Mouse (Mus musculus) heart, embryonic 13.5 days (tissue): Measurements from ENCODE around the gene Cdyl. TPM values are rescaled to one million over a fixed set of nuclear protein-coding genes. Genes with fewer than 3 reads are reported as not detected.

ENCODE experiments used
- ATAC-seq: fragments of 200-750 bp; cut with Nextera tagmentation; 2 replicates; pipeline ENCODE4 v1.8.0; 2017; ENCODE audit warnings: moderate TSS enrichment; ENCODE audit not compliant: insufficient number of reproducible peaks, low FRiP score, low TSS enrichment; ENCODE audit errors: extremely low read depth
- H3K27ac ChIP-seq: fragments of 300-500 bp; sonication (generic); replicated peaks from 2 replicates; pipeline ENCODE4 v1.5.1; 2015; ENCODE audit warnings: moderate library complexity, mild to moderate bottlenecking, inconsistent platforms
- H3K27me3 ChIP-seq: fragments of 300-500 bp; sonication (generic); replicated peaks from 2 replicates; pipeline ENCODE4 v1.6.1; 2015; ENCODE audit warnings: mild to moderate bottlenecking, inconsistent platforms
- H3K36me3 ChIP-seq: fragments of 300-500 bp; sonication (generic); 2 replicates; pipeline ENCODE4 v1.6.1; 2015; ENCODE audit warnings: mild to moderate bottlenecking, inconsistent platforms
- H3K4me1 ChIP-seq: fragments of 300-500 bp; sonication (generic); 2 replicates; pipeline ENCODE4 v1.6.1; 2015; ENCODE audit warnings: inconsistent platforms
- H3K4me2 ChIP-seq: fragments of 300-500 bp; sonication (generic); 2 replicates; pipeline ENCODE4 v1.6.1; 2015; ENCODE audit warnings: inconsistent platforms, mild to moderate bottlenecking, moderate library complexity
- H3K4me3 ChIP-seq: fragments of 300-500 bp; sonication (generic); 2 replicates; pipeline ENCODE4 v1.5.1; 2015; ENCODE audit warnings: moderate library complexity, mild to moderate bottlenecking, inconsistent platforms
- H3K9ac ChIP-seq: fragments of 300-500 bp; sonication (generic); 2 replicates; pipeline ENCODE4 v1.6.1; 2015; ENCODE audit warnings: inconsistent platforms, mild to moderate bottlenecking, moderate library complexity
- H3K9me3 ChIP-seq: fragments of 300-500 bp; sonication (generic); 2 replicates; pipeline ENCODE4 v1.6.1; 2016; ENCODE audit warnings: inconsistent platforms
- WGBS: fragments of 180-500 bp; shearing (Covaris S2); methylation state at CpG from one replicate; pipeline ENCODE4 v1.1.7; 2015; ENCODE audit warnings: mixed read lengths; 5-methylcytosine and 5-hydroxymethylcytosine counted together
- polyA plus RNA-seq: library from polyadenylated mRNA; unstranded; fragments of >200 nt; fragmentation: Nextera tagmentation; extraction: Ambion mirVana; gene quantifications from 2 replicates; pipeline ENCODE4 v1.2.1, GENCODE M21; 2015

Cdyl gene
- polyA plus RNA-seq, 1 experiment from 2014 or later, result 10.2 TPM

GRCm38 (mm10) chr13:35765817-35766216 lies 106.2 kb downstream of the Cdyl start:
- ATAC-seq, result peak; percentile 84
- 7% methylated on average over 2 of the region's 2 CpGs for WGBS
- H3K4me2 ChIP-seq, result peak overlapping the region; percentile 47

GRCm38 (mm10) chr13:35769673-35770072 lies 110.0 kb downstream of the Cdyl start:
- H3K9me3 ChIP-seq, result 0 out of 2 replicates have a peak, but pooled peaks cover 3% of the 10 kb centered on the region
- WGBS, result 61% methylated on average over 2 of the region's 2 CpGs
- ATAC-seq, result no peak
- H3K4me1 ChIP-seq, result peaks cover 69% of the 10 kb centered on the region
- no peaks in the 10 kb centered on the region for H3K36me3 ChIP-seq
- H3K4me2 ChIP-seq, result no peak overlapping the region
- no peaks in the 10 kb centered on the region for H3K27me3 ChIP-seq
- H3K27ac ChIP-seq, result no peak overlapping the region
- peak overlapping the region; percentile 12; the same call in 1 of the 2 replicates for H3K9ac ChIP-seq
- H3K4me3 ChIP-seq, result no peak overlapping the region

More at GRCm38 (mm10) chr13:35765817-35766216, 106.2 kb downstream of the Cdyl start:
- Histone ChIP-seq H3K27ac (peak overlapping the region; percentile 92), H3K27me3 (no peaks in the 10 kb centered on the region), H3K9me3 (0 out of 2 replicates have a peak, but pooled peaks cover 3% of the 10 kb centered on the region), H3K9ac (peak overlapping the region; percentile 24; the same call in 1 of the 2 replicates), H3K4me1 (peaks cover 64% of the 10 kb centered on the region), H3K4me3 (no peak overlapping the region), H3K36me3 (no peaks in the 10 kb centered on the region)

GRCm38 (mm10) chr13:35770421-35770820 lies 110.8 kb downstream of the Cdyl start:
- Histone ChIP-seq H3K4me1 (peaks cover 65% of the 10 kb centered on the region), H3K9me3 (0 out of 2 replicates have a peak, but pooled peaks cover 3% of the 10 kb centered on the region), H3K36me3 (no peaks in the 10 kb centered on the region), H3K4me3 (no peak overlapping the region), H3K9ac (0 out of 2 replicates have a peak overlapping the region, but pooled peaks have one; percentile 12), H3K27me3 (no peaks in the 10 kb centered on the region), H3K4me2 (no peak overlapping the region), H3K27ac (no peak overlapping the region)
- 74% methylated on average over 9 of the region's 9 CpGs for WGBS
- ATAC-seq, result no peak

- 66% methylated on average over 9 of the region's 9 CpGs for WGBS
- H3K4me3 ChIP-seq, result no peak overlapping the region
- no peak for ATAC-seq
- no peak overlapping the region for H3K27ac ChIP-seq
- no peaks in the 10 kb centered on the region for H3K27me3 ChIP-seq
- peaks cover 61% of the 10 kb centered on the region for H3K4me1 ChIP-seq
- 0 out of 2 replicates have a peak, but pooled peaks cover 3% of the 10 kb centered on the region for H3K9me3 ChIP-seq
- H3K9ac ChIP-seq, result no peak overlapping the region
- no peaks in the 10 kb centered on the region for H3K36me3 ChIP-seq
- no peak overlapping the region for H3K4me2 ChIP-seq
Measured at GRCm38 (mm10) chr13:35771968-35772382, 112.3 kb downstream of the Cdyl start.

GRCm38 (mm10) chr13:35773763-35774162 lies 114.1 kb downstream of the Cdyl start:
- no peak overlapping the region for H3K9ac ChIP-seq
- ATAC-seq, result no peak
- WGBS, result 52% methylated on average over 7 of the region's 7 CpGs

GRCm38 (mm10) chr13:35776123-35776522 lies 116.5 kb downstream of the Cdyl start:
- no peaks in the 10 kb centered on the region for H3K9me3 ChIP-seq
- H3K36me3 ChIP-seq, result no peaks in the 10 kb centered on the region
- H3K27me3 ChIP-seq, result no peaks in the 10 kb centered on the region
- H3K4me3 ChIP-seq, result no peak overlapping the region
- H3K4me2 ChIP-seq, result no peak overlapping the region
- peaks cover 53% of the 10 kb centered on the region for H3K4me1 ChIP-seq
- H3K27ac ChIP-seq, result no peak overlapping the region
- no peak overlapping the region for H3K9ac ChIP-seq
- WGBS, result 92% methylated on average over 7 of the region's 7 CpGs
- ATAC-seq, result no peak

More at GRCm38 (mm10) chr13:35773763-35774162, 114.1 kb downstream of the Cdyl start:
- Histone ChIP-seq H3K36me3 (no peaks in the 10 kb centered on the region), H3K27me3 (no peaks in the 10 kb centered on the region), H3K4me1 (peaks cover 59% of the 10 kb centered on the region), H3K27ac (no peak overlapping the region), H3K4me3 (no peak overlapping the region), H3K4me2 (no peak overlapping the region), H3K9me3 (no peaks in the 10 kb centered on the region)

- Histone ChIP-seq H3K4me3 (no peak overlapping the region), H3K27me3 (no peaks in the 10 kb centered on the region), H3K36me3 (no peaks in the 10 kb centered on the region), H3K4me2 (no peak overlapping the region), H3K27ac (no peak overlapping the region), H3K4me1 (peaks cover 67% of the 10 kb centered on the region), H3K9ac (no peak overlapping the region), H3K9me3 (no peaks in the 10 kb centered on the region)
- no peak for ATAC-seq
- WGBS, result 76% methylated on average over 3 of the region's 3 CpGs
Measured at GRCm38 (mm10) chr13:35780714-35781113, 121.1 kb downstream of the Cdyl start.

GRCm38 (mm10) chr13:35781755-35782154 lies 122.1 kb downstream of the Cdyl start:
- H3K27ac ChIP-seq, result no peak overlapping the region
- no peak overlapping the region for H3K4me2 ChIP-seq
- no peak overlapping the region for H3K4me3 ChIP-seq
- H3K27me3 ChIP-seq, result no peaks in the 10 kb centered on the region
- no peak overlapping the region for H3K9ac ChIP-seq
- H3K4me1 ChIP-seq, result peaks cover 69% of the 10 kb centered on the region
- no peaks in the 10 kb centered on the region for H3K9me3 ChIP-seq
- no peak for ATAC-seq
- H3K36me3 ChIP-seq, result no peaks in the 10 kb centered on the region
- 72% methylated on average over 3 of the region's 3 CpGs for WGBS

- Histone ChIP-seq H3K9me3 (no peaks in the 10 kb centered on the region), H3K36me3 (no peaks in the 10 kb centered on the region), H3K4me1 (peaks cover 67% of the 10 kb centered on the region), H3K9ac (no peak overlapping the region), H3K4me2 (no peak overlapping the region), H3K4me3 (no peak overlapping the region), H3K27me3 (no peaks in the 10 kb centered on the region), H3K27ac (0 out of 2 replicates have a peak overlapping the region, but pooled peaks have one; percentile 3)
- 73% methylated on average over 2 of the region's 2 CpGs for whole genome bisulfite sequencing
- no peak for ATAC-seq
Measured at GRCm38 (mm10) chr13:35782949-35783348, 123.3 kb downstream of the Cdyl start.

GRCm38 (mm10) chr13:35783576-35783975 lies 123.9 kb downstream of the Cdyl start:
- H3K27me3 ChIP-seq, result no peaks in the 10 kb centered on the region
- H3K4me3 ChIP-seq, result no peak overlapping the region
- no peaks in the 10 kb centered on the region for H3K9me3 ChIP-seq
- 76% methylated on average over 6 of the region's 6 CpGs for WGBS
- ATAC-seq, result no peak
- H3K4me1 ChIP-seq, result peaks cover 63% of the 10 kb centered on the region
- no peaks in the 10 kb centered on the region for H3K36me3 ChIP-seq
- H3K4me2 ChIP-seq, result no peak overlapping the region
- H3K9ac ChIP-seq, result no peak overlapping the region
- no peak overlapping the region for H3K27ac ChIP-seq

GRCm38 (mm10) chr13:35784281-35784680 lies 124.6 kb downstream of the Cdyl start:
- H3K4me1 ChIP-seq, result peaks cover 70% of the 10 kb centered on the region
- H3K9ac ChIP-seq, result no peak overlapping the region
- no peak overlapping the region for H3K27ac ChIP-seq
- no peak overlapping the region for H3K4me3 ChIP-seq
- H3K9me3 ChIP-seq, result no peaks in the 10 kb centered on the region
- H3K36me3 ChIP-seq, result no peaks in the 10 kb centered on the region
- no peak for ATAC-seq
- H3K27me3 ChIP-seq, result no peaks in the 10 kb centered on the region
- no peak overlapping the region for H3K4me2 ChIP-seq
- 93% methylated on average over 4 of the region's 4 CpGs for WGBS

- no peak overlapping the region for H3K9ac ChIP-seq
- H3K4me3 ChIP-seq, result no peak overlapping the region
- H3K4me1 ChIP-seq, result peaks cover 75% of the 10 kb centered on the region
- ATAC-seq, result no peak
- no peak overlapping the region for H3K4me2 ChIP-seq
- no peaks in the 10 kb centered on the region for H3K36me3 ChIP-seq
- H3K9me3 ChIP-seq, result no peaks in the 10 kb centered on the region
- 0 out of 2 replicates have a peak overlapping the region, but pooled peaks have one; percentile 12 for H3K27ac ChIP-seq
- 63% methylated on average over 5 of the region's 5 CpGs for WGBS
- no peaks in the 10 kb centered on the region for H3K27me3 ChIP-seq
Measured at GRCm38 (mm10) chr13:35785330-35785939, 125.8 kb downstream of the Cdyl start.
